Mouse (Mus musculus) large intestine, adult 2 months (tissue): ENCODE measurements around the gene Slc25a22. TPM values are rescaled to one million over a fixed set of nuclear protein-coding genes. Genes with fewer than 3 reads are reported as not detected.

ENCODE experiments used
- DNase-seq: peaks from one replicate; pipeline ENCODE4 v3.0.0-alpha.2; 2012; ENCODE audit warnings: low read depth, low spot score
- WGBS: fragments of 180-500 bp; shearing (Covaris S2); methylation state at CpG from one replicate; pipeline ENCODE4 v1.1.7; 2018; 5-methylcytosine and 5-hydroxymethylcytosine counted together
- polyA plus RNA-seq: library from polyadenylated mRNA; depleted of rRNA; stranded (reverse); fragments of >200 nt; gene quantifications from 2 replicates; pipeline ENCODE4 v1.2.3, GENCODE M21; 2012

The Slc25a22 gene
- polyA plus RNA-seq, 1 experiment = 214 TPM

DNA sequence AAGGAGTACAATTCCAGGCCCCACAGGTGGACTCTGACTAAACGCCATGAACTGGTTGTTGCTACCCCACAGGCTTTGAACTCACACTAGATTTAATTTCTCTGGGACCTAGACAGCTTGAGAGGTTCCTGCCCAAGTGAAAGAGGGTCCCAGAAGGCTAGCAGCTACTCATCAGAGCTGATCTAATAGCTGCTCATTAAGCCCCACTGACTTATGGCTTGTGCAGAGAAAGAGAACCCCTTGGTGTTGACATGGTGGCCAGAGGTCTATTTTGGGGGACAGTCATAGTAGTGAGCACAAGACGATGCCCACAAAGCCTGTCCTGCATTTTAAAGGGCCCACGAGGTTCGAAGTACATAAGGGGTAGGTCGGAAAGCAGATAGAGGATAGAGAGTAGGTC, 36.5 kb upstream of the Slc25a22 start:
- 4% methylated on average over 5 of the region's 5 CpGs for WGBS
- no peak for DNase-seq

DNA sequence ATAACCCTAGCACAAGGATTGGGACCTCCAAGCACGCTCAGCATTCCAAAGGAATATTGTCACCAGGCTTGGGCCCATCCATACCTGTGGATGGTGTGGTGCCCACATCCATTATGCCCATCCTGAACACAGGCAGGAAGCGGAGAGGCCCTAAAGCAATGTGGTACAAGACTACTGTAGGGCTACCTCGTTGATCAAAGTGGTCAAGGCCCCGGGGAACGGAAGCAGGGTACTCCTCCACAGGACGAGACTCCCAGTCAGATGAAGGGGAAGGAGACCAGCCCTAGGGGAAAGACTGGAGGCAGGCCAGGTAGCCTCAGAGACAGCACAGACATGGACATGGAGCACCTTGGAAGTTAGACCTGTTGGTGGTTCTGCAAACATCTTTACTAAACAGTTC, 35.1 kb upstream of the Slc25a22 start:
- 84% methylated on average over 6 of the region's 6 CpGs for WGBS
- DNase-seq = no peak

DNA sequence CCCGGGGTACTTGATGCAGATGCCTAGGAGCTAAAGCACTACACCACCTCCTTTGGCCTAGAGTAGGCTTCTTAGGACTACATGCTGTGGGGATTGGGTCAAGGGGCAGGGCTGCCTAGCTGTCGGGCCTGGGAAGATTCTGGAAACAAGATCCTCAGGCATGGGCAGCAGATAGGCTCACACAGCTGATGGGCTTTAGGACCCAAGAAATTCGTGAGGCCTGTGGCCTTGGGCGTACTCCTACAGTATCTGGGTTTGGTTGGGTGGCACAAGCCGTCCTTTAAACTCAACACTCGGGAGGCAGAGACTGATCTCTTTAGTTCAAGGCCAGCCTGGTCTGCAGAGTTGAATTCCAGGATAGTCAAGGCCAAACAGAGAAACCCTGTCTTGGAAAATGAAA, 34.5 kb upstream of the Slc25a22 start:
- no peak for DNase-seq
- WGBS = 68% methylated on average over 6 of the region's 6 CpGs

DNA sequence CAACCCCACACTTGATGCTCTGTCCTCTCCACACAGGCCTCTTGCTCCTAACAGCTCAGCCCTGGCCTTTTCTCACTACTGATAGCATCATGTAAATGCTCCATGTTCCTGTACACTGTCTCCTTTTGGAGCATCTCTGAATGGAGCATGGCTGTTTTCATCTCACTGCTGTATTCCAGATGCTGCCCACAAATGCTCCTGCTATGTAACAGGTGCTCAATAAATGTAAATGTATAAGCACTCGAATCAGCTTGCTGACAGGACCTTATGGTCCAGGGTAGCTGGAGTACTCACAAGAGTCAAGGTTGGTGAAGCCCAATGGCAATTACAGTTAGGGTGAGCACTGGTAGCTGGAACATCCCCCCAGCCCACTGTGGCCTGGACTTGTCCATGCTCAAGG, 33.5 kb upstream of the Slc25a22 start:
- 86% methylated on average over 1 of the region's 1 CpGs for WGBS
- DNase-seq = no peak

DNA sequence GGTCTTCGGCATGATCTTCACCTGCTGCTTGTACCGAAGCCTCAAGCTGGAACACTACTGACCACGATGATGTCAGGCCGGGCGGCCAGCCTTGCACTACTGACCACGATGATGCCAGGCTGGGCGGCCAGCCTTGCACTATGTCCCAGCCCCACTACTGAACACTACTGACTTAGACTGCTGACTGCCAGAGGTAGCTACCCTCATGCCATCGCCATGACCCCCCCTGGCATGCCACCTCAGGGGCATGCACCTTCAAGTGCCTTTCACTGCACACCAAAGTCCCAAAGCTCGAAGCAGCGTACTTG, 32.9 kb upstream of the Slc25a22 start:
- DNase-seq = no peak
- 92% methylated on average over 10 of the region's 10 CpGs for WGBS

DNA sequence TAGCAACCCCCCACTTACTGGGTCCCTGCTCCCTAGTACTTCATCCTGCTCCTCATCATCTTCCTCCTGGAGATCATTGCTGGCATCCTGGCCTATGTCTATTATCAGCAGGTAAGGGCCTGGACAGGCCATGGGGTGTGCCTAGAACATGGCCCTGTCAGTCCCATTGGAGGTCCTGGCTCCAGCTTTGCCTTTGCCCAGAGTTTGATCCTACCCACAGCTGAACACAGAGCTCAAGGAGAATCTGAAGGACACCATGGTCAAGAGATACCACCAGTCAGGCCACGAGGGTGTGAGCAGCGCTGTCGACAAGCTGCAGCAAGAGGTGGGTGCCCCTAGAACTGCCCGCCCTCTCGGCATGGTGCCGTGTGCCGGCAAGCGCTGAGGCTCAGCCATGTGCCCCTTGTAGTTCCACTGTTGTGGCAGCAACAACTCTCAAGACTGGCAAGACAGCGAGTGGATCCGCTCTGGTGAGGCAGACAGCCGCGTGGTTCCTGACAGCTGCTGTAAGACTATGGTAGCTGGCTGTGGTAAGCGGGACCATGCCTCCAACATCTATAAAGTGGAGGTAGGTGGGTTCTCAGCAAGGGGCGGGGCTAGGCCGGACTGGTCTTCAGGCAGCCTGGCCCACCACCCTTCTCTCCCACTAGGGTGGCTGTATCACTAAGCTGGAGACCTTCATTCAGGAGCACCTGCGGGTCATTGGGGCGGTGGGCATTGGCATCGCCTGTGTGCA, 32.4 kb upstream of the Slc25a22 start:
- 93% methylated on average over 18 of the region's 18 CpGs for WGBS
- DNase-seq = no peak

DNA sequence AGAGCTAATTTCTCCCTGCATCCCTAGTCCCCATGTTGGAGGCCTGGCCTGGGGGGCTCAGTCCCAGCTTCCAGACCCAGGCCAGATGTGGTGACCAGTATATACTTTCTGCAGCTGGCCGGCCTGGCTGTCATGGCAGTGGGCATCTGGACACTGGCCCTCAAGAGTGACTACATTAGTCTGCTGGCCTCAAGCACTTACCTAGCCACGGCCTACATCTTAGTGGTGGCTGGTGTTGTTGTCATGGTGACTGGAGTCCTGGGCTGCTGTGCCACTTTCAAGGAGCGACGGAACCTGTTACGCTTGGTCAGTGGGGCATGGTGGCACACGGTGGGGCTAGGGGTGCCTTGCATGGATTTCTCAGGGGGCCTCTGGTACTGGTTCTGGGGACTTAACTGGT, 31.7 kb upstream of the Slc25a22 start:
- WGBS = 89% methylated on average over 6 of the region's 6 CpGs
- DNase-seq = no peak

DNA sequence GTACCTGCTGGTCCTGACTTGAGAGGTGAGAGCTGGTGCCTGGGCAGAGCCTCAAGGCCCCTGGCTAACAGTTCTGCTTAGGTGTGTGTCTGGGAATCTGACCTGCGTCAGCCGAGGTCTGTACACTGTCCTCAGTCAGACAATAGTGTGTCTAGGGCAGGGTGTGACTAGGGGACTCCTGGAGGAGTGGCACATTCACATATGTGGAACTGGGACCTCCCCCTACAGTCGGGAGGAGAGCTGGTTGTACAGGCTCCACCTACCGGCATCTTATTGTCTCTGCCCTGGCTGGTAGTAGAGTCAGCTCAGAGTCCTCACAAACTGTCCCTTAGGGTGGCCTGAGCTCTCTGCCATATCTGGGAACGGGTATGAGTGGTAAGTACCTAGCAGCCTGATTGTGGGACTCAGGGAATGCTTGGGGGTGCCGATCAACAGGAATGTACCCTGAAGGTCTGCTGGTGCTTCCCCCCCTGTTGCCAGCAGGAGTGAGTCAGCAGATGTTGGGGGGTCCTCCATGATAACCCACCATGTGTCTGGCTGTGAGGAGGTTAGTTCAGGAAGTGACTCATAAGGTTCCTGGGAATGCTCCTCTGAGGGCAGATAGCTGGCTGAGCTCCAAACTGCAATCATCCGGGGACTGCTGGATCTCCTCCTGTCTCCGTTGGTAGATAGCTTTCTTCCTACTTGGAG, 31.0 kb upstream of the Slc25a22 start:
- no peak for DNase-seq
- WGBS = 3% methylated on average over 8 of the region's 8 CpGs

DNA sequence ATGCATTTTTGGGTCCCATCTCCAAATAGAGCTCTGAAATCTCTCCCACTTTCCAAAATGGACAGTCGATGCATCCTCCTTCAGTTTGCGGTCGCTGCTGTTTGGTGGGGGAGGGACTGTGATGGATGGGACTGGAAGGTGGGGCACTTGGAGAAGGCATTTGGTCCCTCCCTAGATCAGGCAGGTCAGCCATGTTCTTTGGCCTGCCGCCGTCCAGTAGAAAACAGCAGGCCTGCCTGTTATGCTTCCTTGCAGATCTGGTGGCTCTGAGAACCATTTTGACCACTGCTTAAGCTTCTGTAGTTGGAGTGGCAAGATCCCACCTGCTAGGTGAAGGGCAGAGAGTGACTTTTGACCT, 30.5 kb upstream of the Slc25a22 start:
- no peak for DNase-seq
- WGBS = 4% methylated on average over 5 of the region's 5 CpGs

DNA sequence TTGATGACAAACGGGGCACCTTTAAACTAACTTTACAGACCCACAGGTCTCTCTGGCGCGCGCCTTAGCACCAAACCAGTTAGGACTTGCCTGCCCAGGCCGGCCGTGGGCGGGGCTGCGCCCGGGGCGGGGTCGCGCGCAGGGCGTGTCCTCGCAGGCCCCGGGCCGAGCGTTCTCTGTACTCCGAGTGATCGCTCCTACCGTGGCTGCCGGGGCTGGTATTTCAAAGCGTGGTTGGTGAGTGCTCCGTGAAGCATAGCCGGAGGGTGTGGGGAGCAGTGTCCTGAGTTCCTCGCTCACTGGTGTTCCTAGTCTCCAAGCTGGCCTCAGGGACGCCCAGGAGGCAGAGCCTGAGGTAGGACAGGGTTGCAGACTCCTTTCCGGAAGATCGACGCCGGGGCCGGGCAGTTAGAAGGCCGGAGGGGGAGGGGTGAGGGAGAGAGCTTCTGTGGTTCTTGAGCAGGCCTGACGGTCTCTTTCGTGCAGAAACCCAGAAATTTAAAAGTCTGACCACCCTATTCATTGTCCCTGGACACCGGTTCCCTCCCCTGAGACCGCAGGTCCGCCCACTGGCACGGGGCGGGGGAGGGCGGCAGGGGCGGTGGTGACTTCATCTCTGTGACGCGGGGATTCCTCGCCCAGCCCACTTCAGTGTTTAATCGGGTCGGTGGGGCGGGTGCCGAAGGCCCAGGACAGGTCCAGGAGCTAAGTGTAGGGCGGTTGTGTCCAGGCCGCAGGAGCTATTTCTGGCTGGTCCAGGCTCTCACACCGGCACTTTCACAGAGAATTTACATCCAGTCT, 29.7 kb upstream of the Slc25a22 start, which contains the start of gene Cd151:
Gene Cd151, plus strand, starts transcription at position 163 of the 801 bp plus-strand sequence.
- WGBS = under 1% methylated on average over 52 of the region's 52 CpGs
- DNase-seq = no peak

DNA sequence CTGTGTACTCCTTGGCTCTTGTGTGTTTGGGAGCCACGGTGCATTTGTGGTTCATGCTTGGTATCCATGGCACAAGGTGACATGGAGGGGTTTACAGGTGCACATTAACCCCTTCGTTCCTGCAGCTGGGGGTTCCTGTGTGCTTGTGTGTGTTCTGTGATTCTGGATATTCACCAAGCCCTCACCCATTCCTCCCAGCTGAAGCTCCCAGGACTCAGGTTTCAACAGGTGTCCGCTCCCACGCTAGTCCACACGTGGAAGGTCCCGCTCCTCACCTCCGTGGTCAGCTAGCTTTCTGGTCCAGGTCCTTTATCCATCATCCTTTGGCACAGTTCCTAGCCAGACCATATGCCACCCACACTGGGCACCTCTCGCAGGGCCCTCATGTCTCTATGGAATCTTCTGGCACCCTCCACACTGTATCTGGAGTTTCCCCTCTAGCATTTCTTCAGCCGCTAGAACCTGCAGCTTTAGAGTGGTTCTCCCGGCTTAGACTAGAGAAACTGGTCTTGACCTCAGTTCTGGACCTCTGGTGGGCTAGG, 29.0 kb upstream of the Slc25a22 start:
- WGBS = 57% methylated on average over 10 of the region's 10 CpGs
- DNase-seq = no peak

DNA sequence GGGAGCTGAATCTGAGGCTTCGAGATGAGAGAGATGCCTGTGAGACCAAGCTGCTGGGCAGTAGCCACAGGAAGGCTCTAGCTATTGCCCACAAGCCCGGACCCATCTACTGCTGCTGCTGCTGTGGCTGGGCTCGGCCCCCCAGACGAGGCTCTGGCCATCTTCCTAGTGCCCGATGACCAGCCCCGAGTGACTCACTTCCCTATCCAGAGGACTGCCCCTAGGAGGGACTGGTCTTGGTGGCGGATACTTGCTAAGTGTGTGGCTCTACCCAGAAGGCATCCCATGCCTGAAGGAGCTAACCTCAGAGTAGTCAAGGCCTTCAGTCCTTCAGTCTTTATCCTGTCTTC, 28.3 kb upstream of the Slc25a22 start:
- 82% methylated on average over 7 of the region's 7 CpGs for WGBS
- no peak for DNase-seq

DNA sequence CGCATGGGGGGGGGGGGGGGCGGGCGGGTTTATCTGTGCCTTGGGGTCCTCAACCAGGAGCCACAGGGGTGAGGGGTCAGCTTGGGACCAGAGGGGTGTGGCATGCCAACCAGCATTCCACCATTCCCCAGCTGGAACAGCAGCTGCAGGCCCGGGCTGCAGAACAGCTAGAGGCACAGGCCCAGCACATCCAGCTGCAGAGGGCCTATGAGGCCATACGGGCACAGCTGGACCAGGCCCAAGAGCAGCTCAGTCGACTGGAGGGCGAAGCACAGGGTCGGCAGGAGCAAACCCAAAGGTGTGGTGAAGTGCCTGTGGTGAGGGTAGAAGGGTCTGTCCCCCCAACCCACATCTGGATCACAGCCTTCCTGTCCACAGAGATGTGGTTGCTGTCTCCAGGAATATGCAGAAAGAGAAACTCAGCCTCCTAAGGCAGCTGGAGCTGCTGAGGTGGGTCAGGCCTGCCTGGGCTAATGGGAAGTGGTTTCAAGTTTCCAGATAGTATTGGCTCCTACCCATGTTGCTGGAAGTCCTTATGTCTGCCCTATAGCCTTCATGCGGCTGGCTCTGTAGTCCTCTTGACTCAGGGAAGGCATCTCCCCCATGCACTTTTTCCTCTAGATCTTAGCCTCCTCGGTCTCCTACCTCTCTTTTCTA, 27.8 kb upstream of the Slc25a22 start:
- 58% methylated on average over 10 of the region's 10 CpGs for WGBS
- no peak for DNase-seq

DNA sequence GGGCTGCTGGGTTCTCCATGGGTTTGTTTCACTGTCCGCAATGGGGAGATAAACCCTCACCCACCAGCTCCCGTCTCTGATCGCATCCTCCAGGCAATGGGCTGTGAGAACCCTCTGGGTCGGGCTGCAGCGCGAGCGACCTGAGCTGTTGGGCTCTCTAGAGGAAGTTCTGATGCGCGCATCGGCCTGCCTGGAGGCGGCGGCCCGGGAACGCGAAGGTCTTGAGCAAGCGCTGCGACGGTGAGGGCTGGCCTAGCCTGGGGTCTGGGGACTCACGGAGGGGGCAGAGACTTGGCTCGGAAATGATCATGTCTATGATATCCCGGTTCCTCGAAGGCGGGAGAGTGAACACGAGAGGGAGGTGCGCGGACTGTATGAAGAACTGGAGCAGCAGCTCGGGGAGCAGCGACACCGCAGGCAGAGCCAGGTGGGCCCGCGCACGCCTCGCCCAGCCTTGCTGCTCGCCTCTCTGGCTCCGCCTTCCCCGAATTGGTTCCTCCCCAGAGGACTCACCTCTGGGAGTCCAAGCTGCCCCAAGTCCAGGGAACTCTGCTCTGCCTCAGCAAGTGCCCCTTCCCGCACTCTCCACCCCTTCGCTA, 27.0 kb upstream of the Slc25a22 start:
- no peak for DNase-seq
- WGBS = 50% methylated on average over 38 of the region's 38 CpGs

DNA sequence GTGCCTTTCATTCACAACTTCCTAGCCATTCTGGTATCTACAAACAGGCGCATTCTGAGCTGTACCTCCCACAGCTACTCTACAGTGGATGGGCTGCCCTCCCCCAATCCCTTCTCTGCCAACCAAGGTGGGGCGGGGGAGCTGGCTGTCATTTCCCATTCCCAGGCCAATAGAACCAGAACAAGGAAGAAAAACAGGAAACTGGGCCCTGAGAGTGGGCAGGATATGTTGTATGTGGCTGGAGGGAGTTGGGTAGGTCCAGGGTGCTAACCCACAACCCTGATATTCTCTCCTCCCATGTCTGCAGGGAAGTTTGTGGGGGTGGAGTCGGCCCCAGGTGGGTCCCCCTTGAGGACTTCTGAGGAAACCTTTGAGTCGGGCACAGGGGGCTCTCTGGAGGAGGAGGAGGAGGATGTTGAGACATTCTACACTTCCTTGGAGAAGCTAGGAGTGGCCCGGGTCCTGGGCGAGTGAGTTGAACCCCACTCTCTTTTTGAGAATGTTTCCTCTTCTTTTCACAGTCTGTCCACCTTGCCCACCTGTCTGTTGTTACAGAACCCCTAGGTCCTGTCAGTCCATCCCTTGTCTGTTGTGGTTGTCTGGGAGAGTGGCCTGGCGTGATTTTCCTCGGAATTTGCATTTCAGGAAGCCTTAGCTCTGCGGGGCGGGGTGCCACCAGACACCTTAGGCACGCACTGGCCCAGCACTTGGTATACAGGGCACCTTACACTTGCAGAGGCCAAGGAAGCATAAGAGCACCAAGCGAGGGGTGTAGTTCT, 26.3 kb upstream of the Slc25a22 start:
- WGBS = 56% methylated on average over 12 of the region's 12 CpGs
- no peak for DNase-seq

DNA sequence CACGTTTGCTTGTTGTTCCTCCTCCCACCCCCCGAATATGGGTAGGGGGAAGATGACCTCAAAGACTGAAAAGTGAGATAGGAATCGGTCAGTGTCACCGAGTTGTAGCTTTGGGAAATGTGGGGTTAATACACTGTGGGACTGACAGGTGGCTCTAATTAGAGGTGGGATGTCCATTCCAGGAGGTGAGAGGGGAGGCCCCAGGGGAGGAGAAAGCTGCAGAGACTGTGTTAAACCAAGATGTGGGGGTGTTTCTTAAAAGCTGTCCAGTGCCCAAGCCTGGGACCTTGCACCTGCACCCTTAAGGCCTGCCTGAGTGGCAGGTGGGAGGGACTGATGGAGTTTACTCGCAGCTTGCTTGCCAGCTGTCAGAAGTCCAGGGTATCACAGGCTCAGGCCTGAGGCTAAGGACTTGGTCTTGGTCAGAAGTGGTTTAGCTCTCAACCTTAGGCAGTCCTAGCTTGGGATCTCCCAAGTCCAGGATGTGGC, 24.7 kb upstream of the Slc25a22 start:
- WGBS = 9% methylated on average over 5 of the region's 5 CpGs
- no peak for DNase-seq

DNA sequence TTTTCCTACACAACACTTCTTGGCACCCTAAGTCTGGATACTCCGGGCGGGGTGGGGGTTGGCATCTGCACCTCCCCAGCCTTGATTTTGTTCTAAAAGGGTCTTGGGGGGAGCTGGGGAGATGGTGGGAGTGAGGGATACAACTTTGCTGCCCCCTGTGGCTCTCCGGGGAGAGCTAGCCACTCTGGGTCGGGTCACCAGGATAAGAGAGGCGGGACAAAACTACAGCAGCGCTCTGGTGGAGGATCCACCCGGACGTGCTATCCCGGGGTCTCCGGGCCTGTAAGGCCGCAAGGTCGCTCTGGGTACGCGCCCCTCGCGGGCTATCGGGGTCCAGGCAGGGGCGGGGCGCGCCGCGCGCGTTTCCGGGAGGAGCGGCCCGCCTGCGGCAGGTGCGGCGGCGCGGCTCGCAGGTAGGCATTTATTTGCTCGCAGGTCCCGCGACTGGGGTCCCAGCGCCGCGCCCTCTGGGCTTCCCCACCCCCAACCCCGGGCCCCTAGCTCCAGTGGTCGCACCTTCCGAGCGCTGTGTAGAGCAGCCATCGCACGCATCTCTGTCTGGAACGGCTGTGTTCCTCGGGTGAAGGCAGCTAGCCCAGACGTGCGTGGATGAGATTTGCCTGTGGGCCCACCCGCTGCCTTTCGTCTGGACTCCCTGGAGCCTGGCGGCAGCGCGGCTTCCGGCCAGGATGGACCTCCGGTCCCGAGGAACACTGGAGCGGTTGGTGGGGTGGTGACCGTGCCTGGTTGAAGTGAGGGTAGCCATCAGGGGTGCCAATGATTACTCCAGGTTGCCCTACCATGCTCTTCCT, 24.0 kb upstream of the Slc25a22 start:
- DNase-seq = no peak
- under 1% methylated on average over 59 of the region's 59 CpGs for WGBS
